Mouse (Mus musculus): Measurements from ENCODE around the gene Uqcrh.

DNA sequence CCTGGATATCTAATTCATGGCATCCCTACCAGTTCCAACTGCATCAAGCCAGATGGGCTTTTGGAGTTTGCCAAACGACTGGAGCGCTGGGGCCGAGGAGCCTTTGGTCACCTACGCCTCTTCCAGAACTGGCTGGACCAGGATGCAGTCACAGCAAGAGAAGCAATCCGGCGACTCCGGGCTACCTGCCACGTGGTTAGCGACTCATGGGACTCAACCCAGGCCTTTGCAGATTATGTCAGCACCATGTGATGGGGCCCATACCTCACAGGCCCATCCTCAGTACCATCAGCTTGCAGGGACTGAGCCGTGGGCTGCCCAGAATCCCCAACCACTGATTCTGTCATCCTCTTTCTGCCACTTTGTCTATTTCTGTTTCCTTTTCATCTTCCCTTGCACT, 21.4 kb upstream of the Uqcrh start:
- TF ChIP-seq POLR2A (IDR thresholded peaks at IDR 0.05; ENCODE audit: borderline replicate concordance, control insufficient read depth, low read depth, low read length) (no peak), CTCF (IDR thresholded peaks at IDR 0.05; ENCODE audit: control insufficient read depth, insufficient read depth, low read length) (no peak)

Data from bone marrow, adult 2 months (tissue).